Mouse (Mus musculus) layer of hippocampus, postnatal 14 days (tissue): ENCODE results near the gene Slc25a23. TPM values are rescaled to one million over a fixed set of nuclear protein-coding genes. Genes with fewer than 3 reads are reported as not detected.
"Not testable (repeated sequence)": the region's sequence is repeated elsewhere in the genome, so short reads cannot be mapped to it uniquely, and the experiment has no call there.

Experiments used
- DNase-seq, 2 experiments: peaks; one replicate each; pipeline ENCODE4 v3.0.0; 2021 to 2022; ENCODE audit warnings: low spot score in 2 of 2, mixed read lengths in 1 of 2
- total RNA-seq, 2 experiments: library from RNA; stranded (reverse); gene quantifications; 2 replicates each; pipeline ENCODE4 v1.2.3; 2021

Slc25a23 gene
- total RNA-seq, 2 experiments from 2014 or later: 338 to 358 TPM

GRCm38 (mm10) chr17:57078336-57078735 lies 18.7 kb upstream of the Slc25a23 start, which contains the start of gene Dennd1c:
TSS of gene Dennd1c (minus strand) at chr17:57078514.
- DNase-seq: no peak

GRCm38 (mm10) chr17:57076916-57077315 lies 17.3 kb upstream of the Slc25a23 start:
- DNase-seq: no peak

GRCm38 (mm10) chr17:57070699-57071098 lies 11.0 kb upstream of the Slc25a23 start:
- no peak for DNase-seq

- DNase-seq: no peak
Observed at GRCm38 (mm10) chr17:57070272-57070671, 10.6 kb upstream of the Slc25a23 start.

- no peak for DNase-seq
Observed at GRCm38 (mm10) chr17:57066908-57067307, 7.2 kb upstream of the Slc25a23 start.

- no peak for DNase-seq
Observed at GRCm38 (mm10) chr17:57063031-57063430, 3.4 kb upstream of the Slc25a23 start.

GRCm38 (mm10) chr17:57062548-57062947 lies 2.9 kb upstream of the Slc25a23 start:
- DNase-seq: no peak

- DNase-seq: no peak
Observed at GRCm38 (mm10) chr17:57062011-57062521, 2.4 kb upstream of the Slc25a23 start.

GRCm38 (mm10) chr17:57061069-57061468 lies 1.4 kb upstream of the Slc25a23 start:
- DNase-seq: no peak

- DNase-seq: peak; percentile 96 to 97
Observed at GRCm38 (mm10) chr17:57060231-57060801, 653 bp upstream of the Slc25a23 start.

GRCm38 (mm10) chr17:57058891-57059485 lies 675 bp downstream of the Slc25a23 start, which contains the start of gene Crb3:
TSS of gene Crb3 (plus strand) at chr17:57059105.
- DNase-seq: peak; percentile 50 to 56

GRCm38 (mm10) chr17:57056246-57056645 lies 3.4 kb downstream of the Slc25a23 start:
- no peak for DNase-seq

GRCm38 (mm10) chr17:57051679-57052078 lies 8.0 kb downstream of the Slc25a23 start:
- not testable (repeated sequence) for DNase-seq

GRCm38 (mm10) chr17:57048816-57049215 lies 10.8 kb downstream of the Slc25a23 start:
- DNase-seq: peak in 1 of 2 experiments; percentile 49

GRCm38 (mm10) chr17:57047406-57047805 lies 12.3 kb downstream of the Slc25a23 start:
- DNase-seq: no peak

- no peak for DNase-seq
Observed at GRCm38 (mm10) chr17:57041554-57041953, 18.1 kb downstream of the Slc25a23 start, which contains the start of gene Slc25a41. TSS of gene Slc25a41 (minus strand) at chr17:57041654.

GRCm38 (mm10) chr17:57038978-57039377 lies 20.7 kb downstream of the Slc25a23 start:
- no peak for DNase-seq

GRCm38 (mm10) chr17:57032854-57033253 lies 26.8 kb downstream of the Slc25a23 start:
- DNase-seq: no peak

- DNase-seq: peak; percentile 99 to 100
Observed at GRCm38 (mm10) chr17:57031661-57032420, 27.8 kb downstream of the Slc25a23 start.

- DNase-seq: peak in 1 of 2 experiments; percentile 39
Observed at GRCm38 (mm10) chr17:57030931-57031660, 28.6 kb downstream of the Slc25a23 start, which contains the start of gene Khsrp. TSS of gene Khsrp (minus strand) at chr17:57031522.

GRCm38 (mm10) chr17:57029691-57030090 lies 30.0 kb downstream of the Slc25a23 start:
- DNase-seq: no peak
